Mouse (Mus musculus) heart, embryonic 10.5 days (tissue): Measurements from ENCODE around the gene Cst7. TPM values are rescaled to one million over a fixed set of nuclear protein-coding genes. Genes with fewer than 3 reads are reported as not detected.
"Not testable (repeated sequence)": the region's sequence is repeated elsewhere in the genome, so short reads cannot be mapped to it uniquely, and the experiment has no call there.

Experiments
- DNase-seq: peaks from one replicate; pipeline ENCODE4 v3.0.0-alpha.2; 2017; ENCODE audit warnings: low spot score
- H3K27ac ChIP-seq: fragments of 300-500 bp; sonication (generic); 2 replicates; pipeline ENCODE4 v1.5.1; 2016; ENCODE audit warnings: mild to moderate bottlenecking
- H3K27me3 ChIP-seq: fragments of 300-500 bp; sonication (generic); 2 replicates; pipeline ENCODE4 v1.6.1; 2016; ENCODE audit warnings: mild to moderate bottlenecking; ENCODE audit not compliant: poor library complexity, insufficient read depth, severe bottlenecking
- H3K36me3 ChIP-seq: fragments of 300-500 bp; sonication (generic); 2 replicates; pipeline ENCODE4 v1.6.1; 2016; ENCODE audit warnings: mild to moderate bottlenecking, moderate library complexity
- H3K4me1 ChIP-seq: fragments of 300-500 bp; sonication (generic); 2 replicates; pipeline ENCODE4 v1.6.1; 2016; ENCODE audit warnings: mild to moderate bottlenecking
- H3K4me3 ChIP-seq: fragments of 300-500 bp; sonication (generic); 2 replicates; pipeline ENCODE4 v1.5.1; 2016; ENCODE audit warnings: mild to moderate bottlenecking, moderate library complexity
- H3K9me3 ChIP-seq: fragments of 300-500 bp; sonication (generic); 2 replicates; pipeline ENCODE4 v1.6.1; 2016; ENCODE audit warnings: mild to moderate bottlenecking, moderate library complexity
- WGBS: fragments of 180-500 bp; shearing (Covaris S2); methylation state at CpG from one replicate; pipeline ENCODE4 v1.1.7; 2016; 5-methylcytosine and 5-hydroxymethylcytosine counted together
- polyA plus RNA-seq: library from polyadenylated mRNA; unstranded; fragments of >200 nt; fragmentation: Nextera tagmentation; extraction: Ambion mirVana; gene quantifications from 2 replicates; pipeline ENCODE4 v1.2.1, GENCODE M21; 2016

Gene Cst7
- 0.15 and 0.58 TPM in 2 replicates for polyA plus RNA-seq

DNA sequence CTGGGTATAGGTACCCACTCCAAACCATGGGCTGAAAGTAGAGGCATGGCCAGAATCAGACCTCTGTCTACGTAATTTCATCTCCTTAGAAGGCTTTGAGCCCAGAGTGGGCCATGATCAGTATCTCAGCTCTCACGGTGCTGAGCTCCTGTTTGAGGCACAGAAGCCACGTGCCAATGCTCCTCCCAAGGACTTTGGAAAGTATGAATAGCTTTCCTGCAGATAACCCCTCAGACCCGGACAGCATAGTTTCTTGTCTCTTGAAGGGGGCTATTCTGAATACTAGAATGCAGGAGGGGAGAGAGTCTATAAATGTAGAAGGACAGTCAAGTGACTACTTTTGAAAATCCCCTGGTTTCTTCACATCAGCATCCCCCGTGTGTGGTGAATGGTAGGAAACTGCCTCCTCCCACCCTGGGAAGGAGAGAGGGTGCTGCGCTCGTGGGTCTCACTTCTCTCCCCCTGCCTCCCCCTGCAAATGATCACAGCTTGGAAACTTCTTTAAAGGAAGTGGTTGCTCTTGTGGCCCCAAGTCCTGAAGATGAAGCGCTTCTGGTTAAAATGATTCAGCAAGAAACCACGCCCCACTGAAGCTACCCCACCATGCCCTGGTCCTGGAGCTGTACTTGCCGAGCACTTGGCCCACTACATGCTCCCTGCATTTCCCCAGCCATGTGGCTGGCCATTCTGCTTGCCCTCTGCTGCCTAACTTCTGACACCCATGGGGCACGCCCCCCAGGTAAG lies at the start of gene Cst7:
Gene Cst7, plus strand, starts transcription at position 569 of the 744 bp plus-strand sequence.
- WGBS = 66% methylated on average over 11 of the region's 11 CpGs

GRCm38 (mm10) chr2:150525703-150526207 lies 44.5 kb upstream of the Cst7 start:
- WGBS = 5% methylated on average over 42 of the region's 42 CpGs
- H3K36me3 ChIP-seq = no peaks in the 10 kb centered on the region
- H3K27ac ChIP-seq = peak overlapping the region; percentile 62; the same call in 1 of the 2 replicates
- no peaks in the 10 kb centered on the region for H3K9me3 ChIP-seq
- peak overlapping the region; percentile 62 for H3K4me3 ChIP-seq
- H3K27me3 ChIP-seq = peaks cover 36% of the 10 kb centered on the region
- no peak for DNase-seq
- H3K4me1 ChIP-seq = 0 out of 2 replicates have a peak, but pooled peaks cover 5% of the 10 kb centered on the region

More for the DNA sequence above, at the start of gene Cst7:
- no peaks in the 10 kb centered on the region for H3K36me3 ChIP-seq
- H3K27me3 ChIP-seq = no peaks in the 10 kb centered on the region
- no peak within 1 kb of the TSS for H3K4me3 ChIP-seq
- DNase-seq = no peak
- H3K4me1 ChIP-seq = no peaks in the 10 kb centered on the region
- no peaks in the 10 kb centered on the region for H3K9me3 ChIP-seq
- H3K27ac ChIP-seq = no peak within 1 kb of the TSS

DNA sequence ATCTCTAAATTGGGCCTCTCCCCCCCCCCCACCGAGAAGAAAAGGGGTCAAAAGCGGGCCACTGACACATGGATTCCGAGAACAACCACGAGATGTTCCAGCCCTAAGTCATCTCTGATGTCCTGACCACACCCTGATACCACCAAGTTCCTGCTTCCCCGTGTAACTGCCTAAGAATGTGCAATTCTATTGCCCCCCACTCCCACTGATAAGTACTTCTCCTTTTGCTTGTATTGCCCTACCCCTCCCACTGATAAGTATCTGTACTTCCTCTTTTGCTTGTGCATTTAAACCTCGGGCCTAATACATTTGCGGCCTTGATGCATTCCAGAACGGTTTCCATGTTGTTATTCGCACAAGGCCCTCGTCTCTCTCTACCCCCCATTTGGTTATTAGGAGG lies 20.6 kb upstream of the Cst7 start:
- not testable (repeated sequence) for H3K36me3 ChIP-seq, H3K4me3 ChIP-seq, H3K4me1 ChIP-seq, H3K27me3 ChIP-seq, H3K27ac ChIP-seq, DNase-seq, H3K9me3 ChIP-seq
- 77% methylated on average over 10 of the region's 10 CpGs for WGBS

- Histone ChIP-seq H3K4me1 (no peaks in the 10 kb centered on the region), H3K27me3 (no peaks in the 10 kb centered on the region), H3K9me3 (no peaks in the 10 kb centered on the region), H3K36me3 (no peaks in the 10 kb centered on the region), H3K4me3 (no peak overlapping the region), H3K27ac (no peak overlapping the region)
- no peak for DNase-seq
- 53% methylated on average over 3 of the region's 3 CpGs for WGBS
Observed at GRCm38 (mm10) chr2:150558568-150558967, 11.6 kb upstream of the Cst7 start.

DNA sequence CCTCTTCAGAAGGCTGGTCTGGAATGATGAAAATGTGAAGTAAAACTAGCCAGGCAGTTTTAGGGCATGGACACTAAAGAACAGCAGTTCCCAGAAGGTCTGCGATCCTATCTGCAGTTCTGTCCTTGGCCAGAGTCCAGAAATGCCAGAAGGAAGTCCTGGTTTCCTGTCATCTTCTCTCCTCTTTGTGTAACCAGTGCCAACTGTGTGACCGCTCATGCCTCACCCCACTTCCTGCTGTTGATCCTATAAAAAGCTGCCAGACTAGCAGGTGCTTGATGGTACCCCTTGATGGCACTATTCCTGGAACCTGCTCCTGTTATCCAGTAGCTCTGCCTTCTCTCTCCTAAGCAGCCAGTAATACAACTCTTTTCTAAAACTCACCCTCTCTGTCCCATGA lies 3.2 kb upstream of the Cst7 start:
- WGBS = 78% methylated on average over 2 of the region's 2 CpGs
- H3K36me3 ChIP-seq = no peaks in the 10 kb centered on the region
- H3K27ac ChIP-seq = no peak overlapping the region
- H3K9me3 ChIP-seq = no peaks in the 10 kb centered on the region
- no peak overlapping the region for H3K4me3 ChIP-seq
- H3K27me3 ChIP-seq = no peaks in the 10 kb centered on the region
- DNase-seq = no peak
- no peaks in the 10 kb centered on the region for H3K4me1 ChIP-seq

DNA sequence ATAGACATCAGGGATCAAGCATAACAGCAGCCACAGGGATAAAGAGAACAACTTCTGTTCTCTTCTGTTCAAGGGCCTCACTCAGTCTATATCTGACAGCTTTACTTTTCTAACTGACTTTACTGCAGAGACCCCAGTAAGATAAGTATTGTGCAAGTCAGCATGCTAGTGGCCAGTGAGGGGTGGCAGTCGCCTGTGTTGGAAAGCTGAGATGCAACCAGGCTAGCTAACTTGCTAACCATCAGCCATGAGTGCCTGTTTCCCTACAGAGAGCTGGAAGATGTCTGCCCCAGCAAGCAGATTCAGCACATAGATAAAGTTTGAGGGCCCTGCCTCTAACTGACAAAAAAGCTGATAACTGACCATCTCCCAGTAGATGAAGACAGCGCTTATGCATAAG lies 546 bp downstream of the Cst7 start:
- no peaks in the 10 kb centered on the region for H3K27me3 ChIP-seq
- no peak overlapping the region for H3K27ac ChIP-seq
- H3K4me3 ChIP-seq = no peak overlapping the region
- no peaks in the 10 kb centered on the region for H3K36me3 ChIP-seq
- no peaks in the 10 kb centered on the region for H3K4me1 ChIP-seq
- 77% methylated on average over 2 of the region's 2 CpGs for WGBS
- H3K9me3 ChIP-seq = no peaks in the 10 kb centered on the region
- no peak for DNase-seq

DNA sequence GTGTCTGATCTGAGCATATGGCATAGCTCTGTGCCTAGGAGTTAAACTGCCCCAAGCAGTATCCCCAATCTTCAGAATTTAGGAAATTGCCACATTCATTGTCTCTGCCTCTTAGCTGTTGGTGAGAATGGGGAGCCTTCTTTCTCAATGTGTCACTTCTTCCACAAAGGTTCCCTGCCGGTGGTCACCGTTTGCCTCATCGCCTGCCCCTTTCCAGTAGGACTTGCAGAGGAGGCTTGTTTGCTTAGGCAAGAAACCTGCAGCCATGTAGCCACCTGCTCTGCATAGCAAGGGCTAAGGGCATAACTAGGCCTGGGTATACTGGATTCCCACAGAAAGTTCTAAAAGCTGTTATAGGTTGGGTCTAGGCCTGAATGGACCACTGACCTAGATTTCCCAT lies 2.2 kb downstream of the Cst7 start:
- no peak overlapping the region for H3K4me3 ChIP-seq
- H3K27ac ChIP-seq = no peak overlapping the region
- H3K9me3 ChIP-seq = no peaks in the 10 kb centered on the region
- peak; percentile 47 for DNase-seq
- no peaks in the 10 kb centered on the region for H3K27me3 ChIP-seq
- no peaks in the 10 kb centered on the region for H3K4me1 ChIP-seq
- WGBS = 86% methylated on average over 3 of the region's 3 CpGs
- H3K36me3 ChIP-seq = no peaks in the 10 kb centered on the region

DNA sequence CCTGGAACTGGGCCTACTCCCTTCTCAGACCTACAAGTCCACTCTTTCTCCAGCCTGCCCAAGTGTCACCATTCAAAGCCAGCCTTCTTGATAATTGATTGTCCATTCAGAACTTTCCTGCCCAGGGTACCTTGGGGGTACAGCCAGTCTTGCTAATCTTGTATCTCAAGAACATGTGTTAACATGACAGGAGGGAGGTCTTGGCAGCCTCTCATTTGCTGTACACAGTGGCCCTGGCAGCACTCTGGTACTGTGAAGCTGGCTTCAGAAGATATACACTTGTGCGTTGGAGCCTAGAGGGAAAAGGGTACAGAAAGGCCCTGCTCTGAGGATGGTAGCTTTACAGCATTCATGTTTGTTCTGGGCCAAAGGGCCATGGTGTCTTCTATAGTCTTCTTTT lies 6.0 kb downstream of the Cst7 start:
- no peak overlapping the region for H3K27ac ChIP-seq
- H3K36me3 ChIP-seq = no peaks in the 10 kb centered on the region
- no peak overlapping the region for H3K4me3 ChIP-seq
- 100% methylated on average over 1 of the region's 1 CpGs for WGBS
- no peaks in the 10 kb centered on the region for H3K9me3 ChIP-seq
- no peak for DNase-seq
- H3K27me3 ChIP-seq = no peaks in the 10 kb centered on the region
- H3K4me1 ChIP-seq = no peaks in the 10 kb centered on the region

- no peak overlapping the region for H3K27ac ChIP-seq
- H3K9me3 ChIP-seq = no peaks in the 10 kb centered on the region
- peak; percentile 46 for DNase-seq
- no peaks in the 10 kb centered on the region for H3K27me3 ChIP-seq
- 86% methylated on average over 5 of the region's 5 CpGs for WGBS
- H3K4me3 ChIP-seq = no peak overlapping the region
- peaks cover 6% of the 10 kb centered on the region; the same call in 1 of the 2 replicates for H3K36me3 ChIP-seq
- H3K4me1 ChIP-seq = no peaks in the 10 kb centered on the region
Observed at GRCm38 (mm10) chr2:150578603-150579002, 8.4 kb downstream of the Cst7 start.

GRCm38 (mm10) chr2:150579628-150580027 lies 9.4 kb downstream of the Cst7 start:
- no peaks in the 10 kb centered on the region for H3K9me3 ChIP-seq
- DNase-seq = peak; percentile 69
- peaks cover 16% of the 10 kb centered on the region for H3K36me3 ChIP-seq
- no peak overlapping the region for H3K27ac ChIP-seq
- no peaks in the 10 kb centered on the region for H3K4me1 ChIP-seq
- no peaks in the 10 kb centered on the region for H3K27me3 ChIP-seq
- H3K4me3 ChIP-seq = no peak overlapping the region
- WGBS = 74% methylated on average over 1 of the region's 1 CpGs

DNA sequence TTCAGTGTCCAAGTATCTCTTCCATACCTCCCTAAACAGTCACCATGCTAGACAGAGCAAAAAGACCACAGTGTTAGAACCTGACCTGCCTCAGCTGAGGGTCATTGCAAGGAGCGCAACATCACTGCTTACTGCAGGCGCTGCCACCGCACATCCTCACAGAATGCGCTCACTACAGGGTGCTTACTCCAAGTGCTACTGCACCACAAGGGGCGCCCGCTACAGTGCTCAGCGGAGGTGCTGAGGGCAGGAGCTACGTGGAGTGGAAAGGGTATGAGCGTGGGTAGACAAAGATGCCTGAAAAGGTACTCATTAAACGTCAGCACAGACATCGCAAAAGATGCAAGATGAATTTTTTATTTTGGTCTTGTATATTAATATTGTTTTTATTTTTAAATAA lies 18.9 kb downstream of the Cst7 start:
- 72% methylated on average over 11 of the region's 11 CpGs for WGBS
- Histone ChIP-seq H3K4me3 (no peak overlapping the region), H3K27ac (no peak overlapping the region), H3K9me3 (no peaks in the 10 kb centered on the region), H3K36me3 (peaks cover 52% of the 10 kb centered on the region), H3K27me3 (no peaks in the 10 kb centered on the region), H3K4me1 (no peaks in the 10 kb centered on the region)
- peak; percentile 50 for DNase-seq

GRCm38 (mm10) chr2:150595411-150596190 lies 25.4 kb downstream of the Cst7 start:
- no peaks in the 10 kb centered on the region for H3K4me1 ChIP-seq
- WGBS = 80% methylated on average over 3 of the region's 3 CpGs
- no peak for DNase-seq
- H3K4me3 ChIP-seq = no peak overlapping the region
- peaks cover 13% of the 10 kb centered on the region for H3K36me3 ChIP-seq
- H3K27ac ChIP-seq = no peak overlapping the region
- H3K9me3 ChIP-seq = no peaks in the 10 kb centered on the region
- H3K27me3 ChIP-seq = no peaks in the 10 kb centered on the region

DNA sequence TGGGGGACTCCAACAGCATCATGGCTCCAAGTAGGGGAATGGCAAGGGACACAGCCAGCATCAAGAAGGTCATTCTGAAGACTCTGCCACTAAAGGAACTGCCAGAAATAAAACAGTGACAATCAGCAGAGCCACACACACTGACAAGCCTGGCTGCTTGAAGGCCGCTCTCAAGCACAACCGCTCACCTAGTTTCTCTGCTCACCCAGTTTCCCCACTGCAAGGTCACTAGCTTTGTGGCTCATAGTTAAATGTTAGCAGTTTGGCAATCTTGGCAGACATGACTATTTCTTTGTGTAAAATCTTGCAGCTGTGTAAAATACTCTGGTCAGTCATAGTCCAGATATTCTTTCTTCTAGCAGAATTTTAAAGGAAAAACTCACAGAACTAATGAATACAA lies 30.0 kb downstream of the Cst7 start:
- Histone ChIP-seq H3K27me3 (no peaks in the 10 kb centered on the region), H3K36me3 (no peaks in the 10 kb centered on the region), H3K4me1 (no peaks in the 10 kb centered on the region), H3K9me3 (no peaks in the 10 kb centered on the region), H3K27ac (no peak overlapping the region), H3K4me3 (no peak overlapping the region)
- no peak for DNase-seq
- 73% methylated on average over 2 of the region's 2 CpGs for WGBS
